Mouse (Mus musculus) ES-E14 (cell line): Measurements from ENCODE around the gene Nrn1.

Experiments
- CHD2 ChIP-seq: IDR thresholded peaks from 2 replicates; pipeline ENCODE4 v1.6.1; 2014; ENCODE audit warnings: mild to moderate bottlenecking, low read depth, low read length, inconsistent platforms
- HCFC1 ChIP-seq: IDR thresholded peaks from 2 replicates; pipeline ENCODE4 v1.6.1; 2012; ENCODE audit warnings: low read length, inconsistent platforms, borderline replicate concordance; ENCODE audit not compliant: insufficient read depth
- MAFK ChIP-seq: IDR thresholded peaks from 2 replicates; pipeline ENCODE4 v1.6.1; 2014; ENCODE audit warnings: mild to moderate bottlenecking, low read depth, low read length, inconsistent platforms; ENCODE audit not compliant: insufficient read depth
- ZC3H11A ChIP-seq: IDR thresholded peaks from 2 replicates; pipeline ENCODE4 v1.6.1; 2012; ENCODE audit warnings: low read depth, mild to moderate bottlenecking, inconsistent platforms, low read length, borderline replicate concordance
- ZNF384 ChIP-seq: IDR thresholded peaks from 2 replicates; pipeline ENCODE4 v1.6.1; 2012; ENCODE audit warnings: low read depth, low read length, inconsistent platforms

GRCm38 (mm10) chr13:36720297-36721017 lies 14.5 kb downstream of the Nrn1 start:
- TF ChIP-seq MAFK (no peak), ZNF384 (no peak), CHD2 (no peak), HCFC1 (no peak), ZC3H11A (no peak)
